Mouse (Mus musculus) natural killer cell, adult 2 months (primary cell): Measurements from ENCODE around the gene Rin2.

ENCODE experiments used
- DNase-seq, 2 experiments: peaks; one replicate each; pipeline ENCODE4 v3.0.0; 2022; ENCODE audit warnings: low spot score in 2 of 2

Rin2 gene

GRCm38 (mm10) chr2:145788562-145789346, 113.7 kb downstream of the Rin2 start:
- no peak for DNase-seq

- DNase-seq: no peak
Measured at GRCm38 (mm10) chr2:145793702-145794101, 118.7 kb downstream of the Rin2 start.

GRCm38 (mm10) chr2:145794318-145794954, 119.4 kb downstream of the Rin2 start:
- DNase-seq: no peak

GRCm38 (mm10) chr2:145797851-145798250, 122.8 kb downstream of the Rin2 start:
- DNase-seq: no peak

GRCm38 (mm10) chr2:145798954-145799353, 123.9 kb downstream of the Rin2 start:
- no peak for DNase-seq

- no peak for DNase-seq
Measured at GRCm38 (mm10) chr2:145801322-145802052, 126.5 kb downstream of the Rin2 start.

GRCm38 (mm10) chr2:145802626-145803025, 127.6 kb downstream of the Rin2 start:
- DNase-seq: no peak

- DNase-seq: no peak
Measured at GRCm38 (mm10) chr2:145803822-145804342, 128.9 kb downstream of the Rin2 start.

GRCm38 (mm10) chr2:145804524-145804923, 129.5 kb downstream of the Rin2 start:
- no peak for DNase-seq

- no peak for DNase-seq
Measured at GRCm38 (mm10) chr2:145807276-145807675, 132.3 kb downstream of the Rin2 start.

GRCm38 (mm10) chr2:145808251-145808650, 133.2 kb downstream of the Rin2 start:
- DNase-seq: no peak

- DNase-seq: no peak
Measured at GRCm38 (mm10) chr2:145808667-145809066, 133.7 kb downstream of the Rin2 start.

GRCm38 (mm10) chr2:145810676-145811075, 135.7 kb downstream of the Rin2 start:
- DNase-seq: peak in 1 of 2 experiments; percentile 5

GRCm38 (mm10) chr2:145812818-145813217, 137.8 kb downstream of the Rin2 start:
- DNase-seq: no peak

GRCm38 (mm10) chr2:145817195-145817594, 142.2 kb downstream of the Rin2 start:
- no peak for DNase-seq

GRCm38 (mm10) chr2:145822013-145822782, 147.2 kb downstream of the Rin2 start:
- no peak for DNase-seq

GRCm38 (mm10) chr2:145822783-145823729, 148.0 kb downstream of the Rin2 start:
- DNase-seq: no peak

- DNase-seq: no peak
Measured at GRCm38 (mm10) chr2:145824749-145825148, 149.7 kb downstream of the Rin2 start.

GRCm38 (mm10) chr2:145825221-145825620, 150.2 kb downstream of the Rin2 start:
- no peak for DNase-seq

GRCm38 (mm10) chr2:145827930-145828329, 152.9 kb downstream of the Rin2 start:
- no peak for DNase-seq
